Mouse (Mus musculus) adrenal gland, adult 10 weeks (tissue): ENCODE results near the gene Ptpn1. TPM values are rescaled to one million over a fixed set of nuclear protein-coding genes. Genes with fewer than 3 reads are reported as not detected.

Source experiments
- polyA plus RNA-seq: library from polyadenylated mRNA; stranded (reverse); fragments of 350-450 nt; fragmentation: Illumina TruSeq; extraction: RNeasy Lipid Tissue Mini Kit (QIAGEN cat#74804); gene quantifications from one replicate; pipeline ENCODE4 v1.2.3, GENCODE M21; 2014; ENCODE audit warnings: low read depth, low replicate concordance

The Ptpn1 gene
- polyA plus RNA-seq, result 38.7 TPM

DNA sequence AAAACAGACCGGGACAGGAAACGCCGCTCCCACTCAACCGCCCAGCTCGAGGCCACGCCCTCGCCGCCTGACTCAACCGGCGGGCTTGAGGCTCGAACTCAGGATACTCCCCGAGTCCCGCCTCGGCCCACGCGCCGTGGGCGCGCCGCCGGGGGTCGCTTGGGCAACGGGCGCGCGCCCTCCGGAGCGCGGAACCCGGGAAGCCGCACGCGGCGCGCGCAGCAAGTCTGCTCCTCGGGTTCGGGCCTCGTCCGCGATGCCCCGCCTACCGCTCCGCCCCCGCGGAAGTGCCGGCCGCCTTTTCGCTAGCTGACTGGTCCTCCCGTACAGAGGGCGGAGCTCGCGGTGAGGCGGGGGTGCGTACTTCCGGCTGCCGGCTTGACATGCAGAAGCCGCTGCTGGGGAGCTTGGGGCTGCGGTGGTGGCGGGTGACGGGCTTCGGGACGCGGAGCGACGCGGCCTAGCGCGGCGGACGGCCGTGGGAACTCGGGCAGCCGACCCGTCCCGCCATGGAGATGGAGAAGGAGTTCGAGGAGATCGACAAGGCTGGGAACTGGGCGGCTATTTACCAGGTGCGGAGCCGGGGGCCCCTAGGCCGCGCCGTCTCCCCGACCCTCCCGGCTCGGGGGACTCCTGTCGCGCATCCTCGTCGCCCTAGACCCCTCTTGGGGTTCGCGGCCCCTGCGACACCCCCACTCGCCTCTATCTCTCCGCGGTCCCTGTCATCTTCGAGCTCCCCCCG, at the start of gene Ptpn1:
Ptpn1 (plus strand) TSS at position 73 of the 742 bp plus-strand sequence.

GRCm38 (mm10) chr2:168009936-168010668, 78.2 kb downstream of the Ptpn1 start, which contains the start of gene Ripor3:
Gene Ripor3 (minus strand): TSS chr2:168010618.

Other genes starting within 250 kb of the Ptpn1 start
- gene Cebpb, start 243.1 kb upstream of the Ptpn1 start, polyA plus RNA-seq, result 96.5 TPM
- 6.0 TPM for gene Tmem189, start 242.2 kb upstream of the Ptpn1 start, polyA plus RNA-seq
- not detected for gene Ripor3, start 78.6 kb downstream of the Ptpn1 start, polyA plus RNA-seq
- gene Pard6b, start 148.9 kb downstream of the Ptpn1 start, polyA plus RNA-seq, result 0.87 TPM